ENCODE assay signal across 8 mouse cellular contexts in the genomic region with DNA sequence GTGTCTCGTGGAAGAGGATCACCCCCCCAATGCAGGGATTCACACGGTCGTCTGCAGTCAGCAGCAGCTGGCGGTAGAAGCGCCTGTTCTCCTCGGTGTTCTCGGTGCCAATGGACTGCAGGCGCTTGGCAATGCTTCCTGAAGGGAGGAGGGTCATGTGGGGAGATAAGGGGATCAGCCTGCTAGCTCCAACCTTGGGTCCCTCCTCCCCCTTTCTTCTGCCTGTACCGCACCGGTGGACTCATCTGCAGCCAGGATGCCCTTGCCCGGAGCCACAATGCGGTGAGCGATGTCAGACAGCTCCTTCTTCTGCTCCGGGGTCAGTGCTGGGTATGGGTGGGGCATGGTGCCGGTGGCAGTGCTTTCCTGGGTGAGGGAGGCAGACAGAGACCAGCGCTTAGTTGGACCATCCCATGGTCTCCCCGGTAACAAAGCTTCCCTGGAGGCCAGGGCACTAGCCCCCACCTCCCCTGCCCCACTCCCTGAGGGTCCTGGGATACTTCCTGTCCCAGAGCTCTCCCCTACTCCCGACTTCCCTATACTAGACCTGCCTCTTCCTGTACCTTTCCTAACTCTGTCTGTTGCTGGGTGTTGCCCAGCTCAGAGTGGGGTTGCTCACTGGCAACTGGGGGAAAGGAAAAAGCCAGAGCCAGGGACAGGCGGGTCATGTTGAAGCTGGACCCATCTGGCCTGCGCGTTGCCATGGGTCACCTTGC. TPM values are rescaled to one million over a fixed set of nuclear protein-coding genes. Genes with fewer than 3 reads are reported as not detected.
DNase-seq lines count a peak whose midpoint lies in the region; ATAC-seq and TF ChIP-seq lines count a peak whose summit lies in the region.

A gene (plus strand): TSS at position 258 of the 716 bp plus-strand sequence.

- H3K27ac ChIP-seq in embryonic facial prominence, embryonic 11.5 days (replicated peaks; ENCODE audit: low read depth, low read length), result peak within 1 kb of the TSS; percentile 84
- H3K27ac ChIP-seq in heart, embryonic 14.5 days (replicated peaks in 1 of 2; ENCODE audit: control insufficient read depth in 1 of 2, insufficient read depth in 1 of 2, low read depth in 2 of 2, low read length in 2 of 2), result peak within 1 kb of the TSS; percentile 94 to 100

- no peak for DNase-seq in G1E (ENCODE audit: low spot score)
- DNase-seq in embryonic facial prominence, embryonic 11.5 days (ENCODE audit: low spot score), result peak; percentile 12
- DNase-seq in layer of hippocampus, postnatal 14 days (ENCODE audit: low spot score in 2 of 2), result no peak
- no peak for DNase-seq in spleen, adult 18-20 months
- no peak for DNase-seq in Muller cell, postnatal 12 days (ENCODE audit: inconsistent ontology term)

- peak within 1 kb of the TSS; percentile 74 for H3K4me3 ChIP-seq in C2C12 (ENCODE audit: insufficient read depth, poor library complexity, severe bottlenecking)
- H3K4me3 ChIP-seq in G1E (ENCODE audit: low read depth, low read length), result peak within 1 kb of the TSS; percentile 99
- peak within 1 kb of the TSS; percentile 87 for H3K4me3 ChIP-seq in embryonic facial prominence, embryonic 11.5 days (ENCODE audit: low read depth, low read length)
- H3K4me3 ChIP-seq in heart, embryonic 14.5 days (ENCODE audit: control insufficient read depth in 1 of 2, insufficient read depth in 1 of 2, low read depth in 1 of 2, low read length in 2 of 2), result peak within 1 kb of the TSS; percentile 72 to 91
- H3K4me3 ChIP-seq in megakaryocyte, embryonic 14.5 days (replicated peaks), result peak within 1 kb of the TSS; percentile 96

- H3K79me2 ChIP-seq in C2C12 (ENCODE audit: control insufficient read depth, insufficient read depth), result peaks cover 40% of the 10 kb centered on the region

- no peak for ATAC-seq in G1E (ENCODE audit: extremely low read depth, insufficient number of reproducible peaks, low FRiP score, poor library complexity, severe bottlenecking)
- no peak for ATAC-seq in embryonic facial prominence, embryonic 11.5 days (replicated peaks; ENCODE audit: insufficient number of reproducible peaks, low FRiP score, low TSS enrichment, low read depth)
- no peak for ATAC-seq in heart, embryonic 14.5 days (ENCODE audit: insufficient number of reproducible peaks, insufficient read depth, low FRiP score, low read depth)

- H3K4me1 ChIP-seq in G1E (ENCODE audit: insufficient read depth, low read depth, low read length), result peaks cover 78% of the 10 kb centered on the region
- H3K4me1 ChIP-seq in embryonic facial prominence, embryonic 11.5 days (ENCODE audit: control insufficient read depth, insufficient read depth, low read length), result peaks cover 3% of the 10 kb centered on the region
- peaks cover 15 to 31% of the 10 kb centered on the region in 2 experiments for H3K4me1 ChIP-seq in heart, embryonic 14.5 days (ENCODE audit: control insufficient read depth in 2 of 2, insufficient read depth in 2 of 2, low read length in 2 of 2)
- H3K4me1 ChIP-seq in megakaryocyte, embryonic 14.5 days, result peaks cover 84% of the 10 kb centered on the region

- H3K79me3 ChIP-seq in C2C12 (ENCODE audit: low read depth), result peaks cover 31% of the 10 kb centered on the region

- H3K27me3 ChIP-seq in C2C12 (ENCODE audit: control insufficient read depth, insufficient read depth, insufficient read length), result no peaks in the 10 kb centered on the region
- no peaks in the 10 kb centered on the region for H3K27me3 ChIP-seq in G1E (ENCODE audit: insufficient read depth, low read length)
- H3K27me3 ChIP-seq in embryonic facial prominence, embryonic 11.5 days (ENCODE audit: control insufficient read depth, insufficient read depth, low read length), result no peaks in the 10 kb centered on the region
- H3K27me3 ChIP-seq in heart, embryonic 14.5 days (ENCODE audit: control insufficient read depth, insufficient read depth, low read length), result no peaks in the 10 kb centered on the region
- no peaks in the 10 kb centered on the region for H3K27me3 ChIP-seq in megakaryocyte, embryonic 14.5 days (replicated peaks)

- H3K9me3 ChIP-seq in G1E (replicated peaks), result no peaks in the 10 kb centered on the region
- no peaks in the 10 kb centered on the region for H3K9me3 ChIP-seq in embryonic facial prominence, embryonic 11.5 days (replicated peaks; ENCODE audit: control insufficient read depth, low read length)
- no peaks in the 10 kb centered on the region for H3K9me3 ChIP-seq in heart, embryonic 14.5 days (ENCODE audit: control insufficient read depth, low read length)
- no peaks in the 10 kb centered on the region for H3K9me3 ChIP-seq in megakaryocyte, embryonic 14.5 days

- H3K4me2 ChIP-seq in embryonic facial prominence, embryonic 11.5 days (ENCODE audit: low read depth, low read length), result peak within 1 kb of the TSS; percentile 73
- peak within 1 kb of the TSS; percentile 82 for H3K4me2 ChIP-seq in heart, embryonic 14.5 days (ENCODE audit: low read length)

- WGBS in embryonic facial prominence, embryonic 11.5 days, result 35% methylated on average over 21 of the region's 21 CpGs
- WGBS in heart, embryonic 14.5 days, result 6% methylated on average over 21 of the region's 21 CpGs

- TF ChIP-seq CTCF in C2C12 (IDR thresholded peaks at IDR 0.05; ENCODE audit: control insufficient read depth, insufficient read depth, insufficient read length) (no peak), G1E (IDR thresholded peaks at IDR 0.05; ENCODE audit: low read depth, low read length) (no peak)

- H3K36me3 ChIP-seq in C2C12 (ENCODE audit: control insufficient read depth, insufficient read depth) (peaks cover 36% of the 10 kb centered on the region), G1E (replicated peaks) (peaks cover 61% of the 10 kb centered on the region)
- H3K36me3 ChIP-seq in embryonic facial prominence, embryonic 11.5 days (replicated peaks; ENCODE audit: control insufficient read depth, insufficient read depth, low read depth, low read length), result peaks cover 9% of the 10 kb centered on the region
- peaks cover 45% of the 10 kb centered on the region for H3K36me3 ChIP-seq in heart, embryonic 14.5 days (ENCODE audit: control insufficient read depth, insufficient read depth, low read length)
- H3K36me3 ChIP-seq in megakaryocyte, embryonic 14.5 days (replicated peaks; ENCODE audit: low read length), result peaks cover 62% of the 10 kb centered on the region

- peak within 1 kb of the TSS; percentile 95 for H3ac ChIP-seq in C2C12 (ENCODE audit: control insufficient read depth, insufficient read length, low read depth)

- H3K9ac ChIP-seq in embryonic facial prominence, embryonic 11.5 days (replicated peaks; ENCODE audit: low read length), result peak within 1 kb of the TSS; percentile 88
- H3K9ac ChIP-seq in heart, embryonic 14.5 days (ENCODE audit: low read length), result peak within 1 kb of the TSS; percentile 97

TF ChIP-seq in C2C12, 6 proteins besides CTCF, POLR2A, EP300 and RAD21:
- TF ChIP-seq MAX (IDR thresholded peaks at IDR 0.05), result no peak
- TF ChIP-seq USF1 (IDR thresholded peaks at IDR 0.05; ENCODE audit: low read depth), result no peak
- no peak for TF ChIP-seq FOSL1 (IDR thresholded peaks at IDR 0.05; ENCODE audit: insufficient read depth, low read length, poor library complexity, severe bottlenecking)
- no peak for TF ChIP-seq MYOG (IDR thresholded peaks at IDR 0.05; ENCODE audit: control insufficient read depth, extremely low read depth, insufficient read length)
- TF ChIP-seq MYOD1 (IDR thresholded peaks at IDR 0.05; ENCODE audit: control insufficient read depth, insufficient read length, low read depth), result no peak
TF ChIP-seq in C2C12: peak in this region for 0.

RNA-seq across cellular contexts. Expression of the gene that starts here (rescaled TPM):
- 0.08 TPM for polyA plus RNA-seq in C2C12 (2012; fragmentation: generic; extraction: Trizol)
- total RNA-seq in G1E (2014; fragmentation: Nextera tagmentation), result not detected in 2 replicates
- total RNA-seq in G1E (2017), result 0.05 TPM in 1 of 2 replicates, not detected in the other
- 0.02 and 0.06 TPM in 2 replicates for polyA plus RNA-seq in G1E (2012)
- 2.4 and 2.5 TPM in 2 replicates for polyA plus RNA-seq in embryonic facial prominence, embryonic 11.5 days (2014; fragmentation: Nextera tagmentation; extraction: Ambion mirVana)
- polyA plus RNA-seq in heart, embryonic 14.5 days (2014; fragmentation: Nextera tagmentation; extraction: Ambion mirVana), result 0.81 and 1.2 TPM in 2 replicates
- total RNA-seq in layer of hippocampus, postnatal 14 days (2021), result 100 to 1,000 TPM; 109 to 112 TPM
- 13.5 and 29.3 TPM in 2 replicates for polyA plus RNA-seq in megakaryocyte, embryonic 14.5 days (2012; ENCODE audit: insufficient read depth, low replicate concordance)

Comparison
In these comparisons a context has a peak if more than half of its experiments do, and no peak if none do; other contexts are left out.
1. RNA of the gene that starts here (total RNA-seq): 109 to 112 TPM in layer of hippocampus, postnatal 14 days; 0.05 TPM in G1E; every median in the first group is over 100 times any median in the second.
2. Peak in every context shown above with its lines, with median percentiles within 50 percentile points of each other: H3K4me3 ChIP-seq.